Mouse (Mus musculus) cerebellum, adult 9-11 months (tissue): ENCODE results near the gene Fbxl13.
"Not testable (repeated sequence)": the region's sequence is repeated elsewhere in the genome, so short reads cannot be mapped to it uniquely, and the experiment has no call there.

Experiments used
- DNase-seq: peaks from one replicate; pipeline ENCODE4 v3.0.0; 2022

Gene Fbxl13

GRCm38 (mm10) chr5:21651885-21652612, 6.6 kb upstream of the Fbxl13 start:
- DNase-seq: no peak

DNA sequence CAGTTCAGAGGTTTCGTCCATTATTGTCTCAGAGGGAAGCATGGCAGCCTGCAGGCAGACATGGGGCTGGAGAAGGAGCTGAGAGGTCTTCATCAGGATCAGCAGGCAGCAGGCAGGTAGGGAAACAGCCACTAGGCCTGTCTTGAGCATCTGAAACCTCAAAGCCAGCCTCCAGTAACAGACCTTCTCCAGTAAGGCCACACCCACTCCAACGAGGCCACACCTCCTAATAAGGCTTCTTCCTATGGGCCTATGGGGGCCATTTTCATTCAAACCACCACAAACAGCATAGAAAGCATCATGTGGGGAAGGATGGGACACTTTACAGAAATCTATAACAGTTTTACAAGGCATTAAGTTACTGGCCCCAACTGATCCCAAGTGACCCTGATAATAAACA, 5.3 kb upstream of the Fbxl13 start:
- DNase-seq: no peak

GRCm38 (mm10) chr5:21646133-21646491, 678 bp upstream of the Fbxl13 start:
- no peak for DNase-seq

DNA sequence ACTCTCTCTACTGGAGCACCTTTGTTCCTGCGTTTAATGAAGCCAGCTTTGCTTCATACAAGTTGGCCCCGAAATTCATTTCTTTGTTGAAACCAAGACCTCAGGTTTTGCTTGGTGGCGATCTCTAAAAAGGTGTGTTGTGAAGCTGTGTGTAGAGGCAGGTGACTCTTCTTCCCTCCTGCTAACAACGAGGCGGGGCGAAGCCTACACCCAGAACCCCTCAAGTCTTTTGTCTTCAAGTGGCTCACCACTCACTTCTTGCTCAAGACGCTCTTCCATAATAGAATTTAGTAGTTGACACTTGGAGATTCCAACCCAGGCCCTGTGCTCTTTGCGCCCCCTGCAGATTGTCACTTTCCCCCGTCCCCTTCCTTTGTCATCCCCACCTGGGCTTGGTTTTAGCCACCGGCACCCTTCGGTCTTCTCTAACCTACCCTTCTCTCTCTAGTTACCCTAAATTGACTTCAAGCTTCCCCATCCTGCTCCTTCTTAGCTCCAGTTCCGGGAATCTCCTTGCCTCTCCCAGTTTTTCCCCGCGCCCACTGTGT, 469 bp downstream of the Fbxl13 start:
- no peak for DNase-seq

DNA sequence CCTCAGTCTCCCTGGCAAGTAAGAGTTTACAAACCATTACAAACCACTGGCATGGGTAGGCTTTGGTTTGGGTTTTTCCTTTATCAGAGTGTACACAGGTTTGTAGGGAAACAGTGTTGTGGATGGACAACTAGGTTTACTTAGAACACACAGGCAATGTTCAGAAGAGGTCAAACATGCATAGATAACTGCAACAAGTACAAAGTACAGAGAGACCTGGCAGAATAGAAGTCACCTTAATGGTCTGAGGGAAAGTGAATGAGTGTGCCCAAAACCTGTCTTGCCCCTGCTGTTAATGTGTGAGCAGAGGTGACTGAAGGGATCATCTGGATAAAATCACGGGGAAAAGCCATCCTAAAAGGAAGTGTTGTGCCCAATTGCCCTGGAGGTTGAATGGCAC, 1.8 kb downstream of the Fbxl13 start:
- DNase-seq: no peak

DNA sequence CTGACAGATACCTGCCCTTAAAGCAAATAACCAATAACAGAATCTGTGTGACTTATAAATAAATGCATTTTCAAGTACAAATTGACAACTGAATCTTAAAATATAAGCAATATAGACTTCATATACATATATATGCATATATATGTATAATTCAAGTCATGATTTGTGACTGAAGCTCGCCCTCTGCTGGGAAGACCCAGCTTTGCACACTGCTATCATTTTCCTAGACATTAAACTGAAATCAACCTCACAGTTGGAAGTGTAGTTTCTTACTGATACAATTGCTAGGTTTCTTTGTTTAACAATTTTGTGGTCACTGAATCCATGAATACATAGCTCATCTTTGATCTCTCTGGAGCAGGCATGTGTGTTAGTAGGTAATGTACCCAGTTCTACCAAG, 4.5 kb downstream of the Fbxl13 start:
- peak; percentile 12 for DNase-seq

DNA sequence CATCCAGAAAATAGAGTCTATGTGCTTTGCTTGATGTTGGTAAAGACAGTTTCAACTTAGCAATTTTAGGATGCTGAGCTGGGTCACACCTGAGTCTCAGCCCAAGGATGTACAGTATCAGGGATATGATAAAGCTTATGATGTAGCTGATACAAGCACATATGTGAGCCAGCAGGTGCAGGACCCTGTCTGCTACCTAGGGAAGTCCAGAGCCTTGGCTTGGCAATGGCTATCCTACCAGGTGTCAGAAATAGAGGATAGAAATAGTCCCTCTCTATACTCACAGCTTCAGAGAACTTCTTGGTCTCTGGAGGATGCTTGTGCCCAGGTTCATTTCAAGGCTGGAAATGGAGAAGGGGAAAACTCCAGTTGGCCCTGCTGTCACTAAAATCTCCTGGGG, 19.5 kb downstream of the Fbxl13 start:
- no peak for DNase-seq

GRCm38 (mm10) chr5:21616450-21617009, 28.9 kb downstream of the Fbxl13 start:
- DNase-seq: no peak

DNA sequence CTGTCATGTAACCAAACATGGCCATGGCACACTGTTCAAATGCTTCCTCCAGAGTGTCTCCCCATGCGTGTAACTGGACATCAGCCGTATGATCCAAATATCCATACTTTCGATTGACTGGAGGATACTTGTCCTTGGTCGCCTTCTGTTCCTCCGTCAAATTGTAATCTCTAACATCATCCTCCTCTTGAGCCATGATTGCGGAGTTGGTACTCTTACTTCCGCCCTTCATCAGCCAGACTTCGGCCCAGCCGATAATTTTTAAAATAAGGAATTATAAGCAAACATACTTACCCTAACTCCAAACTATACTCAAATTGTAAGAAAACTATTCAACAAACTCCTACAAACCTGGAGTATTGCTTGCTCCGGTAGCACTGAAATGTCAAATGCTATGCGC, 31.1 kb downstream of the Fbxl13 start:
- DNase-seq: not testable (repeated sequence)

- no peak for DNase-seq
Observed at GRCm38 (mm10) chr5:21610996-21611395, 34.4 kb downstream of the Fbxl13 start.

- DNase-seq: peak; percentile 37
Observed at GRCm38 (mm10) chr5:21608311-21609304, 36.8 kb downstream of the Fbxl13 start.

DNA sequence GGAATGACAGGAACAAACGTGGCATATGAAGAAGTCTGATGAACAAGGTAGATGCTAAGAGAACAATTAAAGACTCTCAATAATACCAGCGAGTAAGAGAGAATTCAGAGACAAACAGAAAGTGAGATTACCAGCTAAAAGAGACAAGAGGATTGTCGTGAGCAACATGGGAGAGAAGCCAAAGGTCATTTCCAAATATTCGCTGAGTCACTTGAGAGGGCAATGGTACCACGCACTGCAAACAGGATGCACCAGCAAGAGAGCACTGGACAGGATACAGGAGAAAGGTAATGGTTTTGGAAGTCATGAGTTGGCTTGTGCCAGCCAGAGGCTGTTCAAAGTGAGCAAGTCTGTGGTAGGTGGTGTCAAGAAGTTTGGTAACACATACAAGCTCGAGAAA, 39.5 kb downstream of the Fbxl13 start:
- DNase-seq: no peak

- DNase-seq: no peak
Observed at GRCm38 (mm10) chr5:21599961-21600360, 45.5 kb downstream of the Fbxl13 start.

DNA sequence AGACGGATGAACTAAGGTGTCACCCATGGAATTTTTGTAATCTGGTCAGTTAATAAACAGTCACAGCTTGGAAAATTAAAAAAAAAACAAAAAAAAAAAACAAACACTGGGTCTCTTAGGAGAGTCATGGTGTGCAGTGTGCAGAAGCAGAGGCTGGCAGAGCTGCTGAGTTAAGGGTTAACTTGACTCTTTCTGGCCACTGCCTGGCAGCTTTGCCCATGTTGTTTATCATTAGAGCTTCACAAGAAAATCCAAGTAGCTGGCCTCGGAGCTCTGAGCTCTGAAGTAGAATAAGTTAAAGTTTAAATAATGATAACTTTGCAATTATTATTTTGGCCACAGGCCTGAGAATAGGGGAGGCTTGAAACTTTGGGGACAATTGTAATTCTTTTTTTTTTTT, 45.9 kb downstream of the Fbxl13 start:
- DNase-seq: not testable (repeated sequence)

GRCm38 (mm10) chr5:21593201-21593709, 52.2 kb downstream of the Fbxl13 start:
- no peak for DNase-seq

DNA sequence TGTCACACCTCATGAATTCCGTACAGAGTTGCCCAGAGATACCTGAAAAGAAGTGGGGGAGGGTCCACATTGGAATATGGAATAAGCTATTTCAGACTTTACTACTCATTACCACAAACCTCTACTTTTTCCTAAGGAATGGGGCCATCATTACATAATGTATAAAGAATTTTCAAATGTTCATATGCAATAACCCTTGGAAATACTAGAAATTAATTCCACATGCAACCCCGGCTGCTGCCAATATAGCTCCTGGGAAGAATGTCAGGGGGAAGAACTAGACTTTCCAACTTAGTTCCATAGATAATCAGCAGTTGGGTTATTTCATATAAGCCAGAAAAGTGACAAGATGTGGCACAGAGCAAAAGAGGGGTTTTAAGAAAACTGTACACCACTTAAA, 53.3 kb downstream of the Fbxl13 start:
- DNase-seq: no peak

GRCm38 (mm10) chr5:21588220-21588619, 57.2 kb downstream of the Fbxl13 start:
- no peak for DNase-seq

DNA sequence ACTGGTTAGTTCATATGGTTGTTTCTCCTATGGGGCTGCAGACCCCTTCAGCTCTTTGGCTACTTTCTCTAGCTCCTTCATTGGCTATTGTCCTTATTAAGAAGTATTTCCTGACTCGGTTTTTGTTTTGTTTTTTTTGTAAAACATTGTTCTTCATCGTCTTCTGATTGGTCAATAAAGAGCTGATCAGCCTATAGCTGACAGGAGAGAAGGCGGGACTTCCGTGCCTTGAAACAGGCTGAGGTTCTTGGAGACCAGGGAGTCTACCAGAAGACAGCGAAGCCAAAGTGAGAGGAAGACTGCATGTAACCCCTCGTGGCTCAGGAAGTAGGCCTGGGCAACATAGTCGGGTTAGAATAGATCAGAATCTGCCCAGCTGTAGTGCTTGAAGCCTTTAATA, 57.8 kb downstream of the Fbxl13 start:
- no peak for DNase-seq

DNA sequence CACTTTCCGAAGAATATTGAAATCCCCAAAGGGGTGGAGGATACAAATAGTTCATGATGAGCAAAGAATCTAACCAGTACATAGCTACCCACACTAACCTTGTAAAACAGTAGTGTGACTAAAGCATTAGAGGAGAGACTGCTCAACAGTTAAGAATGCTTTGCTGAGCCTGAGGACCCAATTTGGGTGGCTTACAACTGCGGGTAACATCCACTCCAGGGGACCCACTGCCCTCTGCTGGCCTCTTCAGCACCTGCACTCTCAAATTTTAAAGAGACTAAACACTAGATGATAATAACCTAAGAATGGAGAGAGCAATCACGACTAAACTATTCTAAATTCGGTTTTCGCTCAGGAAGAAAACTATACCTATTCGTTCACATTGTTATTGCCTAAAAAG, 58.7 kb downstream of the Fbxl13 start:
- no peak for DNase-seq

DNA sequence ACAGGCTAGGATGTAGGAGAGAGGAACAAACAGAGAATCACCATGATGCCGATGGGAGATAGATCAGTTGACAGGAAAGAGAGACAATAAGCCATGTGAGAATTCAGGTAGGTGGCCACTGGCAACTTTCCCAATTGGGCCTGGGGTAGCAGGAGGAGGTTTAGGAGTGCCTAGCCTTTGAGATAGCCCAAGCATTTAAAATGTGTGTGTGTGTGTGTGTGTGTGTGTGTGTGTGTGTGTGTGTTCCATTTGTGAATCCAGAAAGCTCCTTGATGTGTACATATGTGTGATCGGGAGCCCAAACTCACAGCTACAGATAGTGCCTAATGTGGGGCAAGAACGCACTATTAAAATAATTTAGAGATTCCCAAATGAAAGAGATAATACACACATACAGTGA, 67.3 kb downstream of the Fbxl13 start:
- no peak for DNase-seq

- no peak for DNase-seq
Observed at GRCm38 (mm10) chr5:21575210-21575550, 70.3 kb downstream of the Fbxl13 start.

DNA sequence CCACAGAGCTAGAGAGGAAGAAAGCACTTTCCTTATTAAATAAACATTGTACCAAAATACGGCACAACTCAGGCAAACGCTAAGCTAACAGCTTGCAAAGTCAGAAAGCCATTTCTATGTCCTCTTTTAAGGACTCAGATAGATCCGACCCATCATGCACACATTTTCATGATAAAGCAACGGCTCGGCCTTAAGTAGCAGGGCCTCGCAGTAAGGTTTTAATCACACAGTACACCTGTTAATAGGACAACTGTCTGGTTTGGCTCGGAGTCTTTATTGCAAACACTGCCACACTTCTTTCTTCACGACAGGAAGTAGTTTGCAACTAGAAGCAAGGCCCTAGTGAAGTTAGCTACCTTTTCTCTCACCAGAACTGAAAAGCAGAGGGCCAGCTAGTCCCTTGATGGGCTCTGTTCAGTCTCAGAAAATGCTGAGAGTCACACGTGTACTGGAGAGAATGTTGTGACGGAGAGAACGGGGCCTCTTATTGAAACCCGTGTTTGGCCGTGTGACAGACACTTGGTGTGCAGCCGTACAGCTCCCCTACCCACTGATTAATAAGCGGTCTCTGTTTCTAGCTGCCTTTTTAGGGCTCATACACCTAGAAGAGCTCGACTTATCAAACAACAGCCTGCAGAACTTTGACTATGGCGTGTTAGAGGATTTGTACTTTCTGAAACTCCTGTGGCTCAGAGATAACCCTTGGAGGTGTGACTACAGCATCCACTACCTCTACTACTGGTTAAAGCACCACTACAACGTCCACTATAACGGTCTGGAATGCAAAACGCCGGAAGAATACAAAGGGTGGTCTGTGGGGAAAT, 70.8 kb downstream of the Fbxl13 start:
- DNase-seq: no peak
